Mouse (Mus musculus) central nervous system, embryonic 11.5 days (tissue): ENCODE data around the gene Lyzl6. TPM values are rescaled to one million over a fixed set of nuclear protein-coding genes. Genes with fewer than 3 reads are reported as not detected.

Experiments used
- polyA plus RNA-seq: library from polyadenylated mRNA; depleted of rRNA; stranded (reverse); fragments of >200 nt; gene quantifications from 2 replicates; pipeline ENCODE4 v1.2.3, GENCODE M21; 2012; rRNA removed

Gene Lyzl6
- polyA plus RNA-seq: not detected in 2 replicates

DNA sequence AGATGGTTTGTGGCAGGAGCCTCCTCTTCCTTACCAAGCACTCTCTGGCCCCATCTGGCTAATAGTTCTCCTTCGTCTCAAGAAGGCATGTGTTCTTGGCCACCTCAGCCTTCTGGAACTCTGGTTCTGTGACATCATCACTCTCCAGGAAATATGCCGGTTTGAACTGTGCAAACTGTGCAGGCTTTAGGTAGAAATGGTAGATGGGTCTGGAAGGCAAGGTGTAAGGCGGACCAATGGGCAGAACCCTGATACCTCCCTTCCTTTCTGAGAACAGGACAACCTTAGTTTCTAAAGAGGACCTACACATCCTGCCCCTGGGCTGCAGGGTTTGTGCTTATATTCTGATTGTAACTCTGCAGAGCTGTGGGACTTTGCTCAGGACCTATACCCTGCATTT lies at the start of gene Lyzl6:
Gene Lyzl6, minus strand, starts transcription at position 101 of the 400 bp plus-strand sequence.

GRCm38 (mm10) chr11:103649301-103649982 lies 10.8 kb upstream of the Lyzl6 start, which contains the start of gene Rprml:
TSS of gene Rprml (plus strand) at chr11:103649570.

DNA sequence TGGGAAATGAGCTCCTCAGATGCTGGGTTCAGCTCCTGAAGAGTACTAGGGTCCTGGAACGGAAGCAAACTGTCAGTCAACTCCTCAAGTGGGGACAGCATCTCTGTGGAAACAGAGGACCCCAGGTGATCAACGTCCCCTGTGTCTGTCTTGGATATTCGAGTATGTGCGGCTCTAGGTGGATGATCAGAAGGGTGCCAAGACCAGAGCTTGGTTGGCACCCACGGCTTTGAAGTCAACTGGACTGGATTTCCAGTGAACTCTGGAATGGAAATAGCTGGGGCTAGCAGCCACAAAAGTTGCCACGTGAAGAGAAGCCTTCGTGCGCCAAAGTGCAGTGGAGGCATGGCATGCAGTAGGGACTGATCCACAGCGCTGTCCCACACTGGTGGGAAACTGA lies 17.6 kb downstream of the Lyzl6 start, which contains the start of gene Gm884:
Gene Gm884, minus strand, starts transcription at position 101 of the 400 bp plus-strand sequence.

Other genes with a start within 250 kb of the Lyzl6 start
- gene Plekhm1, start 226.2 kb downstream of the Lyzl6 start, polyA plus RNA-seq: 10.6 and 10.7 TPM in 2 replicates
- gene Lrrc37a, start 134.3 kb downstream of the Lyzl6 start, polyA plus RNA-seq: not detected in 2 replicates
- gene Gm884, start 17.8 kb downstream of the Lyzl6 start, polyA plus RNA-seq: not detected in 2 replicates
- not detected in 2 replicates for gene Rprml, start 10.7 kb upstream of the Lyzl6 start, polyA plus RNA-seq
- gene Gosr2, start 59.0 kb upstream of the Lyzl6 start, polyA plus RNA-seq: 58.0 and 91.0 TPM in 2 replicates
- 0.60 and 0.82 TPM in 2 replicates for gene Wnt9b, start 110.9 kb upstream of the Lyzl6 start, polyA plus RNA-seq
- gene Wnt3, start 135.3 kb upstream of the Lyzl6 start, polyA plus RNA-seq: 5.7 and 9.6 TPM in 2 replicates